Mouse (Mus musculus) adrenal gland (tissue): ENCODE data around the gene Cmc2.

Experiments
- intact Hi-C: fragments of 180-260 bp; cut with DNase I; formaldehyde crosslinking; loops from one replicate; pipeline ENCODE4 v1.15.1; 2025

Cmc2 gene

DNA sequence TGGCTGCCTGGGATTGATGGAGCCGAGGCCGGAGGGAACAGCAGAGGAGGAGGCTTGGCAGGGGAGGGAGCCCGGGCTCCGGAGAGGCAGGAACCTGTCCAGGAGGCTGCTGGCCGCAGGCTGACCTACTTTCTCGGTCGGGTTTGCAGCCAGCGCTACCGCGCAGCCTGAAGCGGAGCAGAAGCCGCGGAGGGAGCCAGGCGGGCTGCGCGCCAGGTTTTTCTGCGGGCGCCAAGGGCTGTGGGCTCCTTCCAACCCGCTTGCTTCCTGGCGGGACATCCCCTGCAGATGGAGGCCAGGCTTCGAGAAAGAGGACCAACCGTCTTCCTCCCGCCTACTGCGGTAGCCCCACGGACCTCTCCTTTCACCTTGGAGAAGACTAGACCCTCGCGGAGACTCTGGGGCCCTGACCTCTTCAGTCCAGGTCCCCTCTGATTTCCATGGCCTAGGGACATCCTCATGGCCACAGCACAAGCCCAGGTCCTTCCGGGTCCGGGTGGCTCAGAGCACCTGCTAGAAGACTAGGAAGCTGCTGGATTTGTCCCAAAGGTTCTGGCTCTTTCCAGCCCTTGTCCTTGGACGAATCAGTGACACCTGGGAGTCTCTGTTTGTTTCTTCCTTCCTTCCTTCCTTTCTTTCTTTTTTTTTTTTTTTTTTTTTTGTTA, 57.8 kb downstream of the Cmc2 start:
- intact Hi-C loops = loop anchor here (10.0 kb wide), 1 partner anchor 379 kb away; no protein-coding TSS in a partner anchor

DNA sequence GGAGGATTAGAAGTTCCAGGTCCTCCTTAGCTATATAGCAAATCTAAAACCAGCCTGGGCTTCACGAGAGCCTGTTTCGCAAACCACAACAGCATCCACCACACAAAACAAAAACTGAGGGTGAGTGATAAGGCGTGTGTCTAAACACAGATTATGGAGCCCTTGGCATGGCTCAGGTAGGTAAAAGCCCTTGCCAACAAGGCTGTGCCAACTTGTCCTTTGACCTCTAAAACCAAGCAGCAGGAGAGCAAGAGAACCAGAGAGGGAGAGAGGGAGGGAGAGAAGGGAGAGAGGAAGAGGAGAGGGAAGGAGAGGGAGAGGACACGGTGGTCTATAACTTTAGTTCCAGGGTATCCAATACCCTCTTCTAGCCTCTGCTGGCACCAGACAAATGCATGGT, 59.1 kb downstream of the Cmc2 start:
- intact Hi-C loops = loop anchor here (10.0 kb wide), 1 partner anchor 377 kb away; no protein-coding TSS in a partner anchor

DNA sequence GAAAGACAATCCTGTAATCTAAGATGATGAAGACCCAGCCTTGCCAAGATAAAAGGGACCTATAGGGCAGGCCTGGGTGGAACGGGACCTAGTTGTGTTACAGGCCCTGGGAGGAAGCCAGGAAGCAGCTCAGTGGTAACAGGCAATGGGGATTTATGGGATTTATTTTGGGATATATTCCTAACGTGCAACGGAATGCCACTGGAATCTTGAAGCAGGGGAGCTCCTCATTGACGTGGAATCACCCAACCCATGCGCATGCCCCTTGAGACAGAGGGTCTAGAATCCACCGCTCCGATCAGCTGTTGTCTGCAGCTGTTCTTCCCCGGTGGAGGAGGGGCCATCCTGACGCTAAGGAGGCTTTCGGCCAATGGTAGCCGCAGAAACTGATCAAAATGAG, 69.2 kb downstream of the Cmc2 start:
- intact Hi-C loops = no loop called here

DNA sequence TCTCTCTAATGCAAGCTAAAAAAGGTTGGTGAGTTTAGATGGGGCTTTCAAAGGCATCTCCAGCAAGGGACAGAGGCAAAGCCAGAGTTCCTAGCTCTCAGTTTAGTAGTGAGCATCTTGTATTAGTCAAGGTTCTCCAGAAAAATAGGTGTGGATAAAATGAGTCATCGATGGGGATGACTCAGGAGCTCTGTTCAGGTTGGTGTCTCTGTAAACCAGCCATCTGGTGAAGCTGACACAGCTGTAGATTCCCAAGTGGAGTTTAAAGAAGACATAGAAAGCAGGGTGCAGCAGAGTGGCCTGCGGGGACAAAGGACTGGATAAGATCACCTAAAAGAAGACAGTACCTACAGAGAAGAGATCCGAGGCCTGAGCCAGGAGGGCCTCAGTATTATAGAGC, 73.2 kb downstream of the Cmc2 start:
- intact Hi-C loops = no loop called here

DNA sequence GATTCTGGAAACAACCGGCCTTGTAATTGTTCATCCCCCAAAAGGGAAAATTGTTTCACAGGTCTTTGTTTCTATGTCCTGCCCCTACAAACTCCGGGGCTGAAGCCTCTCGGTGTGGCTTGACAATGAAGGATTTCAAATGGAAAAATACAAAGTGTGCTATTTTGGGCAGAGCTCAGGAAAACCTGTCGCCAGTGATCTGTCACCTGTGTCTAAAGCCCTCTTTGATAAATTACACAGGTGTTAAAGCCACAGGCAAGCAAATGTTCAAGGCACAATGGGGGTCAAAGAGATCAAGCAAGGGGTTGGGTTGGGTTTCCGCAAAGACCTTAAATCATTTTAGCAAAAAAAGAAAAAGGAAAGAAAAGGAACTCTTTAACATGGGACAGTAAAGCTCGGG, 78.6 kb downstream of the Cmc2 start:
- intact Hi-C loops = no loop called here
